Mouse (Mus musculus) midbrain, embryonic 15.5 days (tissue): ENCODE measurements around the gene Map2k4. TPM values are rescaled to one million over a fixed set of nuclear protein-coding genes. Genes with fewer than 3 reads are reported as not detected.

ENCODE experiments used
- ATAC-seq: fragments of 200-750 bp; cut with Nextera tagmentation; replicated peaks from 2 replicates; pipeline ENCODE4 v1.8.0; 2017; ENCODE audit warnings: moderate TSS enrichment
- H3K27ac ChIP-seq: fragments of 300-500 bp; sonication (generic); 2 replicates; pipeline ENCODE4 v1.5.1; 2015; ENCODE audit warnings: mild to moderate bottlenecking, inconsistent platforms
- H3K27me3 ChIP-seq: fragments of 300-500 bp; sonication (generic); replicated peaks from 2 replicates; pipeline ENCODE4 v1.6.1; 2015; ENCODE audit warnings: inconsistent platforms
- H3K36me3 ChIP-seq: fragments of 300-500 bp; sonication (generic); replicated peaks from 2 replicates; pipeline ENCODE4 v1.6.1; 2015; ENCODE audit warnings: inconsistent platforms
- H3K4me1 ChIP-seq: fragments of 300-500 bp; sonication (generic); 2 replicates; pipeline ENCODE4 v1.6.1; 2015; ENCODE audit warnings: inconsistent platforms
- H3K4me2 ChIP-seq: fragments of 300-500 bp; sonication (generic); 2 replicates; pipeline ENCODE4 v1.6.1; 2015; ENCODE audit warnings: inconsistent platforms, mild to moderate bottlenecking, moderate library complexity
- H3K4me3 ChIP-seq: fragments of 300-500 bp; sonication (generic); 2 replicates; pipeline ENCODE4 v1.5.1; 2015; ENCODE audit warnings: mild to moderate bottlenecking, inconsistent platforms
- H3K9ac ChIP-seq: fragments of 300-500 bp; sonication (generic); 2 replicates; pipeline ENCODE4 v1.6.1; 2015; ENCODE audit warnings: mild to moderate bottlenecking, inconsistent platforms
- H3K9me3 ChIP-seq: fragments of 300-500 bp; sonication (generic); 2 replicates; pipeline ENCODE4 v1.6.1; 2016; ENCODE audit warnings: inconsistent platforms
- WGBS: fragments of 180-500 bp; shearing (Covaris S2); methylation state at CpG from one replicate; pipeline ENCODE4 v1.1.7; 2015; ENCODE audit warnings: mixed read lengths; 5-methylcytosine and 5-hydroxymethylcytosine counted together
- polyA plus RNA-seq: library from polyadenylated mRNA; unstranded; fragments of >200 nt; fragmentation: Nextera tagmentation; extraction: Ambion mirVana; gene quantifications from 2 replicates; pipeline ENCODE4 v1.2.1, GENCODE M21; 2015

The Map2k4 gene
- polyA plus RNA-seq, 1 experiment from 2014 or later = 96.0 TPM

- no peaks in the 10 kb centered on the region for H3K36me3 ChIP-seq
- no peak overlapping the region for H3K9ac ChIP-seq
- H3K4me2 ChIP-seq = no peak overlapping the region
- H3K4me1 ChIP-seq = peaks cover 6% of the 10 kb centered on the region; the same call in 1 of the 2 replicates
- H3K9me3 ChIP-seq = no peaks in the 10 kb centered on the region
- ATAC-seq = no peak
- H3K27ac ChIP-seq = no peak overlapping the region
- no peak overlapping the region for H3K4me3 ChIP-seq
- 96% methylated on average over 1 of the region's 1 CpGs for WGBS
- H3K27me3 ChIP-seq = no peaks in the 10 kb centered on the region
These were observed 16.6 kb downstream of the Map2k4 start for GRCm38 (mm10) chr11:65771546-65771945.

GRCm38 (mm10) chr11:65769990-65770389 is 18.1 kb downstream of the Map2k4 start:
- Histone ChIP-seq H3K4me3 (no peak overlapping the region), H3K27ac (no peak overlapping the region), H3K36me3 (no peaks in the 10 kb centered on the region), H3K27me3 (no peaks in the 10 kb centered on the region), H3K4me1 (0 out of 2 replicates have a peak, but pooled peaks cover 3% of the 10 kb centered on the region), H3K4me2 (no peak overlapping the region), H3K9ac (no peak overlapping the region), H3K9me3 (no peaks in the 10 kb centered on the region)
- ATAC-seq = no peak
- 78% methylated on average over 5 of the region's 5 CpGs for WGBS

GRCm38 (mm10) chr11:65768445-65768844 is 19.7 kb downstream of the Map2k4 start:
- H3K4me3 ChIP-seq = no peak overlapping the region
- no peak overlapping the region for H3K9ac ChIP-seq
- no peaks in the 10 kb centered on the region for H3K27me3 ChIP-seq
- H3K9me3 ChIP-seq = no peaks in the 10 kb centered on the region
- H3K36me3 ChIP-seq = no peaks in the 10 kb centered on the region
- ATAC-seq = no peak
- H3K4me2 ChIP-seq = no peak overlapping the region
- H3K27ac ChIP-seq = no peak overlapping the region
- 0 out of 2 replicates have a peak, but pooled peaks cover 3% of the 10 kb centered on the region for H3K4me1 ChIP-seq

- Histone ChIP-seq H3K4me1 (no peaks in the 10 kb centered on the region), H3K27ac (no peak overlapping the region), H3K9me3 (no peaks in the 10 kb centered on the region), H3K4me3 (no peak overlapping the region), H3K4me2 (no peak overlapping the region), H3K36me3 (no peaks in the 10 kb centered on the region), H3K27me3 (no peaks in the 10 kb centered on the region), H3K9ac (no peak overlapping the region)
- no peak for ATAC-seq
- 96% methylated on average over 2 of the region's 2 CpGs for WGBS
These were observed 27.2 kb downstream of the Map2k4 start for GRCm38 (mm10) chr11:65760912-65761311.

- H3K36me3 ChIP-seq = no peaks in the 10 kb centered on the region
- H3K27me3 ChIP-seq = no peaks in the 10 kb centered on the region
- no peaks in the 10 kb centered on the region for H3K9me3 ChIP-seq
- no peak overlapping the region for H3K4me2 ChIP-seq
- 97% methylated on average over 1 of the region's 1 CpGs for WGBS
- no peak for ATAC-seq
- H3K9ac ChIP-seq = no peak overlapping the region
- no peaks in the 10 kb centered on the region for H3K4me1 ChIP-seq
- H3K27ac ChIP-seq = no peak overlapping the region
- no peak overlapping the region for H3K4me3 ChIP-seq
These were observed 28.7 kb downstream of the Map2k4 start for GRCm38 (mm10) chr11:65759350-65759749.

GRCm38 (mm10) chr11:65754161-65754560 is 33.9 kb downstream of the Map2k4 start:
- no peaks in the 10 kb centered on the region for H3K4me1 ChIP-seq
- H3K36me3 ChIP-seq = no peaks in the 10 kb centered on the region
- no peak for ATAC-seq
- H3K9ac ChIP-seq = no peak overlapping the region
- H3K4me2 ChIP-seq = no peak overlapping the region
- H3K4me3 ChIP-seq = no peak overlapping the region
- 92% methylated on average over 4 of the region's 4 CpGs for WGBS
- no peaks in the 10 kb centered on the region for H3K27me3 ChIP-seq
- H3K27ac ChIP-seq = no peak overlapping the region
- H3K9me3 ChIP-seq = no peaks in the 10 kb centered on the region

GRCm38 (mm10) chr11:65753593-65753992 is 34.5 kb downstream of the Map2k4 start:
- WGBS = 94% methylated on average over 2 of the region's 2 CpGs
- ATAC-seq = no peak
- H3K36me3 ChIP-seq = no peaks in the 10 kb centered on the region
- no peak overlapping the region for H3K9ac ChIP-seq
- H3K27ac ChIP-seq = no peak overlapping the region
- no peak overlapping the region for H3K4me3 ChIP-seq
- H3K27me3 ChIP-seq = no peaks in the 10 kb centered on the region
- H3K4me2 ChIP-seq = no peak overlapping the region
- H3K9me3 ChIP-seq = no peaks in the 10 kb centered on the region
- H3K4me1 ChIP-seq = no peaks in the 10 kb centered on the region

- Histone ChIP-seq H3K4me1 (peaks cover 9% of the 10 kb centered on the region), H3K27me3 (no peaks in the 10 kb centered on the region), H3K36me3 (no peaks in the 10 kb centered on the region), H3K9me3 (no peaks in the 10 kb centered on the region), H3K9ac (no peak overlapping the region), H3K4me3 (no peak overlapping the region), H3K4me2 (no peak overlapping the region), H3K27ac (no peak overlapping the region)
- 95% methylated on average over 3 of the region's 3 CpGs for WGBS
- no peak for ATAC-seq
These were observed 37.6 kb downstream of the Map2k4 start for GRCm38 (mm10) chr11:65750546-65750945.

- Histone ChIP-seq H3K4me3 (no peak overlapping the region), H3K36me3 (no peaks in the 10 kb centered on the region), H3K9me3 (no peaks in the 10 kb centered on the region), H3K4me2 (no peak overlapping the region), H3K27me3 (no peaks in the 10 kb centered on the region), H3K9ac (no peak overlapping the region), H3K4me1 (peaks cover 15% of the 10 kb centered on the region), H3K27ac (no peak overlapping the region)
- ATAC-seq = no peak
These were observed 40.7 kb downstream of the Map2k4 start for GRCm38 (mm10) chr11:65747433-65747832.

GRCm38 (mm10) chr11:65745707-65746333 is 42.3 kb downstream of the Map2k4 start:
- ATAC-seq = peak; percentile 88
- Histone ChIP-seq H3K27ac (peak overlapping the region; percentile 73), H3K9me3 (no peaks in the 10 kb centered on the region), H3K4me3 (no peak overlapping the region), H3K4me2 (peak overlapping the region; percentile 29), H3K9ac (no peak overlapping the region), H3K27me3 (no peaks in the 10 kb centered on the region), H3K4me1 (peaks cover 15% of the 10 kb centered on the region), H3K36me3 (no peaks in the 10 kb centered on the region)
- 55% methylated on average over 8 of the region's 8 CpGs for WGBS

- WGBS = 91% methylated on average over 3 of the region's 3 CpGs
- no peak for ATAC-seq
- H3K36me3 ChIP-seq = no peaks in the 10 kb centered on the region
- no peak overlapping the region for H3K27ac ChIP-seq
- no peaks in the 10 kb centered on the region for H3K9me3 ChIP-seq
- peaks cover 15% of the 10 kb centered on the region for H3K4me1 ChIP-seq
- H3K4me3 ChIP-seq = no peak overlapping the region
- H3K4me2 ChIP-seq = no peak overlapping the region
- no peak overlapping the region for H3K9ac ChIP-seq
- H3K27me3 ChIP-seq = no peaks in the 10 kb centered on the region
These were observed 44.2 kb downstream of the Map2k4 start for GRCm38 (mm10) chr11:65743866-65744265.

- 91% methylated on average over 5 of the region's 5 CpGs for WGBS
- ATAC-seq = no peak
- Histone ChIP-seq H3K4me2 (no peak overlapping the region), H3K36me3 (no peaks in the 10 kb centered on the region), H3K4me1 (peaks cover 8% of the 10 kb centered on the region), H3K9me3 (no peaks in the 10 kb centered on the region), H3K27me3 (no peaks in the 10 kb centered on the region), H3K9ac (no peak overlapping the region), H3K27ac (no peak overlapping the region), H3K4me3 (no peak overlapping the region)
These were observed 47.3 kb downstream of the Map2k4 start for GRCm38 (mm10) chr11:65740811-65741210.

- no peak overlapping the region for H3K4me2 ChIP-seq
- no peak overlapping the region for H3K4me3 ChIP-seq
- no peaks in the 10 kb centered on the region for H3K36me3 ChIP-seq
- WGBS = 87% methylated on average over 2 of the region's 2 CpGs
- H3K9me3 ChIP-seq = no peaks in the 10 kb centered on the region
- H3K27me3 ChIP-seq = no peaks in the 10 kb centered on the region
- ATAC-seq = no peak
- H3K4me1 ChIP-seq = peaks cover 4% of the 10 kb centered on the region
- H3K9ac ChIP-seq = no peak overlapping the region
- H3K27ac ChIP-seq = no peak overlapping the region
These were observed 47.7 kb downstream of the Map2k4 start for GRCm38 (mm10) chr11:65740390-65740789.
